In genomic region chr5:115520325-115520869, GRCm38 (mm10) we compare ENCODE assay signal across 10 mouse cellular contexts. TPM values are rescaled to one million over a fixed set of nuclear protein-coding genes. Genes with fewer than 3 reads are reported as not detected.
DNase-seq lines count a peak whose midpoint lies in the region; ATAC-seq lines count a peak whose summit lies in the region.
"Had no signal": no experiment of that assay in that cellular context is flagged by ENCODE, and none has a peak within 500 bp of the region (broad histone marks: within the 10 kb centered on the region; RNA-seq: fewer than 3 reads in every experiment).

No protein-coding gene starts in this region.

- H3K9ac ChIP-seq in midbrain, embryonic 14.5 days (replicated peaks; ENCODE audit: low read length): no peak overlapping the region
- H3K9ac ChIP-seq in midbrain, embryonic 15.5 days: no peak overlapping the region
- no peak overlapping the region for H3K9ac ChIP-seq in stomach, embryonic 15.5 days

- H3K4me1 ChIP-seq in midbrain, embryonic 14.5 days (ENCODE audit: control insufficient read depth, insufficient read depth, low read length): no peaks in the 10 kb centered on the region
- H3K4me1 ChIP-seq in midbrain, embryonic 15.5 days: peaks cover 9% of the 10 kb centered on the region; the same call in 1 of the 2 replicates
- peaks cover 54% of the 10 kb centered on the region for H3K4me1 ChIP-seq in stomach, embryonic 15.5 days

- no peaks in the 10 kb centered on the region for H3K9me3 ChIP-seq in midbrain, embryonic 14.5 days (ENCODE audit: control insufficient read depth, low read length)
- H3K9me3 ChIP-seq in midbrain, embryonic 15.5 days: no peaks in the 10 kb centered on the region
- H3K9me3 ChIP-seq in stomach, embryonic 15.5 days: no peaks in the 10 kb centered on the region

- 76% methylated on average over 21 of the region's 21 CpGs for WGBS in midbrain, embryonic 14.5 days
- WGBS in midbrain, embryonic 15.5 days: 76% methylated on average over 21 of the region's 21 CpGs
- 52% methylated on average over 21 of the region's 21 CpGs for WGBS in stomach, embryonic 15.5 days

- H3K4me3 ChIP-seq in midbrain, embryonic 14.5 days (replicated peaks; ENCODE audit: low read depth, low read length): no peak overlapping the region
- no peak overlapping the region for H3K4me3 ChIP-seq in midbrain, embryonic 15.5 days
- H3K4me3 ChIP-seq in stomach, embryonic 15.5 days (replicated peaks): no peak overlapping the region

- ATAC-seq in midbrain, embryonic 14.5 days (ENCODE audit: low FRiP score, low TSS enrichment): no peak
- ATAC-seq in midbrain, embryonic 15.5 days (replicated peaks): no peak
- ATAC-seq in stomach, embryonic 15.5 days (ENCODE audit: insufficient read depth, low FRiP score, low read depth): no peak

- DNase-seq in cerebellum, adult 18-20 months: peak; percentile 60 to 63
- DNase-seq in cerebellum, adult 11-12 months: no peak
- no peak for DNase-seq in midbrain, embryonic 14.5 days
- DNase-seq in kidney, postnatal 14 days: peak; percentile 79
- DNase-seq in thymus, postnatal 0 days (ENCODE audit: low spot score): no peak
- no peak for DNase-seq in B cell, adult 2 months

- H3K36me3 ChIP-seq in midbrain, embryonic 14.5 days (ENCODE audit: control insufficient read depth, insufficient read depth, low read length): no peaks in the 10 kb centered on the region
- H3K36me3 ChIP-seq in midbrain, embryonic 15.5 days (replicated peaks): no peaks in the 10 kb centered on the region
- H3K36me3 ChIP-seq in stomach, embryonic 15.5 days: no peaks in the 10 kb centered on the region

- H3K27me3 ChIP-seq in midbrain, embryonic 14.5 days (ENCODE audit: control insufficient read depth, insufficient read depth, low read length): no peaks in the 10 kb centered on the region
- no peaks in the 10 kb centered on the region for H3K27me3 ChIP-seq in midbrain, embryonic 15.5 days (replicated peaks)
- H3K27me3 ChIP-seq in stomach, embryonic 15.5 days (replicated peaks): no peaks in the 10 kb centered on the region

- H3K27ac ChIP-seq in midbrain, embryonic 14.5 days (replicated peaks; ENCODE audit: low read depth, low read length): 0 out of 2 replicates have a peak overlapping the region, but pooled peaks have one; percentile 8
- no peak overlapping the region for H3K27ac ChIP-seq in midbrain, embryonic 15.5 days
- peak overlapping the region; percentile 79 for H3K27ac ChIP-seq in stomach, embryonic 15.5 days

- no peak overlapping the region for H3K4me2 ChIP-seq in midbrain, embryonic 14.5 days (ENCODE audit: low read length)
- H3K4me2 ChIP-seq in midbrain, embryonic 15.5 days: no peak overlapping the region
- H3K4me2 ChIP-seq in stomach, embryonic 15.5 days: peak overlapping the region; percentile 2; the same call in 1 of the 2 replicates

RNA-seq across cellular contexts. Expression of gene Pxn, which starts 13.9 kb away (rescaled TPM):
- polyA plus RNA-seq in midbrain, embryonic 14.5 days (2014; fragmentation: Nextera tagmentation; extraction: Ambion mirVana): 10.9 and 11.3 TPM in 2 replicates
- 20.4 and 20.9 TPM in 2 replicates for polyA plus RNA-seq in midbrain, embryonic 15.5 days (2015; fragmentation: Nextera tagmentation; extraction: Ambion mirVana)
- 37.0 and 43.0 TPM in 2 replicates for polyA plus RNA-seq in stomach, embryonic 15.5 days (2015; fragmentation: Nextera tagmentation; extraction: Ambion mirVana)
- 40.2 and 44.8 TPM in 2 replicates for polyA plus RNA-seq in thymus, postnatal 0 days (2015; fragmentation: Nextera tagmentation; extraction: Ambion mirVana)

RNA-seq across cellular contexts. Expression of gene Sirt4, which starts 35.9 kb away (rescaled TPM):
- polyA plus RNA-seq in midbrain, embryonic 14.5 days (2014; fragmentation: Nextera tagmentation; extraction: Ambion mirVana): 23.8 and 25.9 TPM in 2 replicates
- 31.6 and 32.6 TPM in 2 replicates for polyA plus RNA-seq in midbrain, embryonic 15.5 days (2015; fragmentation: Nextera tagmentation; extraction: Ambion mirVana)
- 21.7 and 26.6 TPM in 2 replicates for polyA plus RNA-seq in stomach, embryonic 15.5 days (2015; fragmentation: Nextera tagmentation; extraction: Ambion mirVana)
- polyA plus RNA-seq in thymus, postnatal 0 days (2015; fragmentation: Nextera tagmentation; extraction: Ambion mirVana): 17.0 and 17.3 TPM in 2 replicates

RNA-seq across cellular contexts. Expression of gene Rplp0, which starts 38.9 kb away (rescaled TPM):
- 1,038 and 1,071 TPM in 2 replicates for polyA plus RNA-seq in midbrain, embryonic 14.5 days (2014; fragmentation: Nextera tagmentation; extraction: Ambion mirVana)
- polyA plus RNA-seq in midbrain, embryonic 15.5 days (2015; fragmentation: Nextera tagmentation; extraction: Ambion mirVana): 811 and 847 TPM in 2 replicates
- polyA plus RNA-seq in stomach, embryonic 15.5 days (2015; fragmentation: Nextera tagmentation; extraction: Ambion mirVana): 1,425 and 1,562 TPM in 2 replicates
- 1,964 and 2,053 TPM in 2 replicates for polyA plus RNA-seq in thymus, postnatal 0 days (2015; fragmentation: Nextera tagmentation; extraction: Ambion mirVana)

RNA-seq across cellular contexts. Expression of gene Gcn1l1, which starts 44.7 kb away (rescaled TPM):
- 40.5 and 51.2 TPM in 2 replicates for polyA plus RNA-seq in midbrain, embryonic 14.5 days (2014; fragmentation: Nextera tagmentation; extraction: Ambion mirVana)
- 48.3 and 53.4 TPM in 2 replicates for polyA plus RNA-seq in midbrain, embryonic 15.5 days (2015; fragmentation: Nextera tagmentation; extraction: Ambion mirVana)
- polyA plus RNA-seq in stomach, embryonic 15.5 days (2015; fragmentation: Nextera tagmentation; extraction: Ambion mirVana): 34.9 and 36.4 TPM in 2 replicates
- 19.9 and 21.5 TPM in 2 replicates for polyA plus RNA-seq in thymus, postnatal 0 days (2015; fragmentation: Nextera tagmentation; extraction: Ambion mirVana)

RNA-seq across cellular contexts. Expression of gene Pla2g1b, which starts 54.3 kb away (rescaled TPM):
- not detected in 2 replicates for polyA plus RNA-seq in midbrain, embryonic 14.5 days (2014; fragmentation: Nextera tagmentation; extraction: Ambion mirVana)
- polyA plus RNA-seq in midbrain, embryonic 15.5 days (2015; fragmentation: Nextera tagmentation; extraction: Ambion mirVana): not detected in 2 replicates
- 12.0 and 15.4 TPM in 2 replicates for polyA plus RNA-seq in stomach, embryonic 15.5 days (2015; fragmentation: Nextera tagmentation; extraction: Ambion mirVana)
- polyA plus RNA-seq in thymus, postnatal 0 days (2015; fragmentation: Nextera tagmentation; extraction: Ambion mirVana): 0.99 TPM in 2 replicates
- polyA plus RNA-seq: C2C12; neural tube, embryonic 11.5 days had no signal

Comparison
In these comparisons a context has a peak if more than half of its experiments do, and no peak if none do; other contexts are left out.
1. DNase-seq: peak in cerebellum, adult 18-20 months (2 of 2) and kidney, postnatal 14 days (single experiment); none in cerebellum, adult 11-12 months (single experiment), midbrain, embryonic 14.5 days (single experiment), thymus, postnatal 0 days (single experiment) and B cell, adult 2 months (0 of 2).